Mouse (Mus musculus) stomach, postnatal 0 days (tissue): ENCODE results near the gene Gucd1.

ENCODE experiments used
- CTCF ChIP-seq: IDR thresholded peaks from 2 replicates; pipeline ENCODE4 v1.5.1; 2016; ENCODE audit warnings: antibody characterized with exemption, low read depth, mild to moderate bottlenecking, moderate library complexity
- EP300 ChIP-seq: optimal IDR thresholded peaks from 2 replicates; pipeline ENCODE3; 2016; ENCODE audit warnings: antibody characterized with exemption

DNA sequence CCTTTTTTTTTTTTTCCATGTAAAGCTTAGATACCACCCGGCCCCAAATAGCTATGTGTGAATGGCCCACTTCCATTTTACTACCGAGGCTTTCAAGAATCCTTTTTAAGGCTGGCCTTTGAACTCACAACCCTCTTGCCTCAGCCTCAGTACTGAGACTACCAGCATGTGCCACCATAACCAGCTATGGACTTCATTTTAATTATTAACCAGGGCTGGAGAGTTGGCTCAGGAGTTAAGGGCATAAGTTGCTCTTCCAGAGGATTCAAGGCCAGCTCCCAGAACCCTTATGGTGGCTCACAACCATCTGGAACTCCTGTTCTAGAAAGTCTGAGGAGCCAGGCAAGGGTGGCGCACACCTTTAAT lies 12.7 kb downstream of the Gucd1 start:
- TF ChIP-seq CTCF: no peak
- no peak for TF ChIP-seq EP300
